Mouse (Mus musculus): Measurements from ENCODE around the gene Nhs. TPM values are rescaled to one million over a fixed set of nuclear protein-coding genes. Genes with fewer than 3 reads are reported as not detected.

Nhs gene
- total and polyA plus RNA-seq, 2 experiments from 2014 or later: 4.0 to 16.5 TPM

GRCm38 (mm10) chrX:162102802-162103434, 56.6 kb downstream of the Nhs start:
- H3K4me2 ChIP-seq (ENCODE audit: low read depth, low read length): no peak overlapping the region
- DNase-seq (ENCODE audit: low spot score) (no peak), ATAC-seq (no peak)
- no peak overlapping the region for H3K27ac ChIP-seq
- H3K36me3 ChIP-seq (ENCODE audit: insufficient read depth, low read length): no peaks in the 10 kb centered on the region
- no peaks in the 10 kb centered on the region for H3K27me3 ChIP-seq (ENCODE audit: insufficient read depth, low read length)
- no peak overlapping the region for H3K9ac ChIP-seq (replicated peaks; ENCODE audit: low read length)
- 84% methylated on average over 3 of the region's 3 CpGs for WGBS
- no peaks in the 10 kb centered on the region for H3K9me3 ChIP-seq (ENCODE audit: low read length)
- H3K4me1 ChIP-seq (ENCODE audit: insufficient read depth, low read length): no peaks in the 10 kb centered on the region
- H3K4me3 ChIP-seq (ENCODE audit: low read length): no peak overlapping the region
- no peak for TF ChIP-seq CTCF (IDR thresholded peaks at IDR 0.05; ENCODE audit: low read depth)

GRCm38 (mm10) chrX:162098364-162098763, 61.2 kb downstream of the Nhs start:
- Histone ChIP-seq H3K4me3 (ENCODE audit: low read length) (no peak overlapping the region), H3K9me3 (ENCODE audit: low read length) (no peaks in the 10 kb centered on the region), H3K4me2 (ENCODE audit: low read depth, low read length) (no peak overlapping the region), H3K36me3 (ENCODE audit: insufficient read depth, low read length) (no peaks in the 10 kb centered on the region), H3K9ac (replicated peaks; ENCODE audit: low read length) (no peak overlapping the region), H3K27me3 (ENCODE audit: insufficient read depth, low read length) (no peaks in the 10 kb centered on the region; the same call in 1 of the 2 replicates), H3K4me1 (ENCODE audit: insufficient read depth, low read length) (no peaks in the 10 kb centered on the region), H3K27ac (no peak overlapping the region)
- ATAC-seq (no peak), DNase-seq (ENCODE audit: low spot score) (peak; percentile 18)
- 47% methylated on average over 4 of the region's 4 CpGs for WGBS
- TF ChIP-seq CTCF (IDR thresholded peaks at IDR 0.05; ENCODE audit: low read depth): no peak

GRCm38 (mm10) chrX:162087291-162087690, 72.2 kb downstream of the Nhs start:
- H3K9me3 ChIP-seq (ENCODE audit: low read length): no peaks in the 10 kb centered on the region
- DNase-seq (ENCODE audit: low spot score) (peak; percentile 71), ATAC-seq (peak; percentile 96)
- H3K4me1 ChIP-seq (ENCODE audit: insufficient read depth, low read length): no peaks in the 10 kb centered on the region
- H3K27ac ChIP-seq: 0 out of 2 replicates have a peak overlapping the region, but pooled peaks have one; percentile 4
- no peak overlapping the region for H3K4me3 ChIP-seq (ENCODE audit: low read length)
- 50% methylated on average over 4 of the region's 4 CpGs for WGBS
- H3K9ac ChIP-seq (replicated peaks; ENCODE audit: low read length): no peak overlapping the region
- 0 out of 2 replicates have a peak, but pooled peaks cover 3% of the 10 kb centered on the region for H3K27me3 ChIP-seq (ENCODE audit: insufficient read depth, low read length)
- no peak overlapping the region for H3K4me2 ChIP-seq (ENCODE audit: low read depth, low read length)
- H3K36me3 ChIP-seq (ENCODE audit: insufficient read depth, low read length): no peaks in the 10 kb centered on the region
- TF ChIP-seq CTCF (IDR thresholded peaks at IDR 0.05; ENCODE audit: low read depth): no peak

GRCm38 (mm10) chrX:162085897-162086200, 73.7 kb downstream of the Nhs start:
- no peaks in the 10 kb centered on the region for H3K4me1 ChIP-seq (ENCODE audit: insufficient read depth, low read length)

GRCm38 (mm10) chrX:162085062-162085896, 74.3 kb downstream of the Nhs start:
- no peak for ATAC-seq
- 72% methylated on average over 4 of the region's 4 CpGs for WGBS
- no peaks in the 10 kb centered on the region for H3K4me1 ChIP-seq (ENCODE audit: insufficient read depth, low read length)
- H3K9me3 ChIP-seq (ENCODE audit: low read length): no peaks in the 10 kb centered on the region
- H3K27ac ChIP-seq: no peak overlapping the region
- no peak for TF ChIP-seq CTCF (IDR thresholded peaks at IDR 0.05; ENCODE audit: low read depth)
- H3K4me3 ChIP-seq (ENCODE audit: low read length): no peak overlapping the region
- H3K36me3 ChIP-seq (ENCODE audit: insufficient read depth, low read length): no peaks in the 10 kb centered on the region
- no peak overlapping the region for H3K4me2 ChIP-seq (ENCODE audit: low read depth, low read length)
- H3K27me3 ChIP-seq (ENCODE audit: insufficient read depth, low read length): 0 out of 2 replicates have a peak, but pooled peaks cover 3% of the 10 kb centered on the region
- peak; percentile 10 for DNase-seq (ENCODE audit: low spot score)
- H3K9ac ChIP-seq (replicated peaks; ENCODE audit: low read length): no peak overlapping the region

More at GRCm38 (mm10) chrX:162085897-162086200, 73.7 kb downstream of the Nhs start:
- H3K4me3 ChIP-seq (ENCODE audit: low read length): no peak overlapping the region
- H3K4me2 ChIP-seq (ENCODE audit: low read depth, low read length): no peak overlapping the region
- H3K9ac ChIP-seq (replicated peaks; ENCODE audit: low read length): no peak overlapping the region
- no peak for TF ChIP-seq CTCF (IDR thresholded peaks at IDR 0.05; ENCODE audit: low read depth)
- H3K9me3 ChIP-seq (ENCODE audit: low read length): no peaks in the 10 kb centered on the region
- 38% methylated on average over 1 of the region's 1 CpGs for WGBS
- H3K27ac ChIP-seq: no peak overlapping the region
- DNase-seq (ENCODE audit: low spot score): peak; percentile 67
- no peak for ATAC-seq
- H3K36me3 ChIP-seq (ENCODE audit: insufficient read depth, low read length): no peaks in the 10 kb centered on the region
- H3K27me3 ChIP-seq (ENCODE audit: insufficient read depth, low read length): 0 out of 2 replicates have a peak, but pooled peaks cover 3% of the 10 kb centered on the region

- Histone ChIP-seq H3K4me3 (ENCODE audit: low read length) (no peak overlapping the region), H3K9ac (replicated peaks; ENCODE audit: low read length) (no peak overlapping the region), H3K36me3 (ENCODE audit: insufficient read depth, low read length) (no peaks in the 10 kb centered on the region), H3K27me3 (ENCODE audit: insufficient read depth, low read length) (no peaks in the 10 kb centered on the region), H3K9me3 (ENCODE audit: low read length) (no peaks in the 10 kb centered on the region), H3K4me2 (ENCODE audit: low read depth, low read length) (no peak overlapping the region), H3K4me1 (ENCODE audit: insufficient read depth, low read length) (no peaks in the 10 kb centered on the region), H3K27ac (no peak overlapping the region)
- TF ChIP-seq CTCF (IDR thresholded peaks at IDR 0.05; ENCODE audit: low read depth): no peak
- ATAC-seq (no peak), DNase-seq (ENCODE audit: low spot score) (no peak)
- 77% methylated on average over 2 of the region's 2 CpGs for WGBS
Measured at GRCm38 (mm10) chrX:162063164-162063563, 96.4 kb downstream of the Nhs start.

- no peaks in the 10 kb centered on the region for H3K4me1 ChIP-seq (ENCODE audit: insufficient read depth, low read length)
- H3K27ac ChIP-seq: no peak overlapping the region
- no peak overlapping the region for H3K4me2 ChIP-seq (ENCODE audit: low read depth, low read length)
- no peak for TF ChIP-seq CTCF (IDR thresholded peaks at IDR 0.05; ENCODE audit: low read depth)
- no peak for DNase-seq (ENCODE audit: low spot score)
- H3K9me3 ChIP-seq (ENCODE audit: low read length): no peaks in the 10 kb centered on the region
- H3K4me3 ChIP-seq (ENCODE audit: low read length): no peak overlapping the region
- no peak for ATAC-seq
- WGBS: 95% methylated on average over 2 of the region's 2 CpGs
- no peaks in the 10 kb centered on the region for H3K36me3 ChIP-seq (ENCODE audit: insufficient read depth, low read length)
- no peaks in the 10 kb centered on the region for H3K27me3 ChIP-seq (ENCODE audit: insufficient read depth, low read length)
- H3K9ac ChIP-seq (replicated peaks; ENCODE audit: low read length): no peak overlapping the region
Measured at GRCm38 (mm10) chrX:162055635-162056034, 103.9 kb downstream of the Nhs start.

Data from hindbrain, postnatal 0 days (tissue).